Mouse (Mus musculus) adrenal gland, postnatal 10 days (tissue): ENCODE results near the gene Tuba3b. TPM values are rescaled to one million over a fixed set of nuclear protein-coding genes. Genes with fewer than 3 reads are reported as not detected.

Source experiments
- DNase-seq: peaks from one replicate; pipeline ENCODE4 v3.0.0; 2021; ENCODE audit warnings: mixed read lengths
- total RNA-seq, 2 experiments: library from RNA; stranded (reverse); gene quantifications; 2 replicates each; pipeline ENCODE4 v1.2.3; 2021

Gene Tuba3b
- total RNA-seq, 2 experiments from 2014 or later = not detected

DNA sequence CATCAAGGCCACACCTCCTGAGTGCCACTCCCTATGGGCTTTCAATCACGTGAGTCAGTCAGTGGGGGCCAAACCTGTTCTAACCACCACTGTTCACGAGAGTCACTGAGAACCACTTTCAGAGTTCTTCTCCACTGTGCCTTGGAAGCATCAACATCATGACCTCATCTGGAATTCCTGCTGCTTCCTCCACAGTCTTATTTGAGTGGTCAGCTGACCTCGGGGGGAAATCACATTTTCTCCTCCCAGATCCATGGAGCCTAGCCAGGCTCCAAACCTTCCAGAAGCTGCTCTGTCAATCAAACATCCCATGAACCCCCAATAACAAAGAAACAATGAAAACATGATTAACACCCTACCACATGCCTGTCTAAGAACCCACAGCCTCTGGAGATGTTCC, 52.1 kb downstream of the Tuba3b start:
- DNase-seq = no peak

DNA sequence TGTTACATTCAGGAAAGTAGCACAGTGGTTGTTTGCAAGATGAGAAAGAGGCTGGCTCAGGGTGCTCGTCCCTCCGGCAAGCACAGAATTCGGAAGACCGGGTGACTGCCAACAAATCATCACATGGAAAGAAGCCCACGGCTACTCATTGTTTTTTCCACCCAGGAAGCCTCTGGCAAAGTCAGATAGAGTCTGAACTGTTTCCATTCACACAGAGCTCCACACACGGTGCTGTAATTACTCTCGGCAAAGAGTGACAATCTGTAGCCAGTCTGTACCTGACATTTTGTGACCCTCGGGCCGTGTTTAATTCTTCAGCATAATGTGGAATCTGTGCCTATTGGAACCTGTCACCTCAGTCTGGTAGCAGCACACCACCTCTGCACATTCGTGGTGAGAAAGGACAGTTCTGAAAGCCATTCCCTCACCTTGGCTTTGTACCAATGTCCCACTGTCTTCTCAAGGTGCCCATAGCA, 54.1 kb downstream of the Tuba3b start:
- DNase-seq = no peak

Other genes starting within 250 kb of the Tuba3b start
- 1 to 10 TPM; 1.2 to 1.7 TPM for gene Lmntd1, start 1.4 kb upstream of the Tuba3b start, total RNA-seq
- 10 to 100 TPM; 82.4 to 85.1 TPM for gene Rassf8, start 131.0 kb downstream of the Tuba3b start, total RNA-seq
- gene Bhlhe41, start 249.8 kb downstream of the Tuba3b start, total RNA-seq = 1 to 10 TPM; 3.7 to 5.6 TPM